Mouse (Mus musculus) layer of hippocampus, postnatal 14 days (tissue): ENCODE results near the gene Arfgef2. TPM values are rescaled to one million over a fixed set of nuclear protein-coding genes. Genes with fewer than 3 reads are reported as not detected.

Source experiments
- DNase-seq, 2 experiments: peaks; one replicate each; pipeline ENCODE4 v3.0.0; 2021 to 2022; ENCODE audit warnings: low spot score in 2 of 2, mixed read lengths in 1 of 2
- long read RNA-seq, 2 experiments: library from polyadenylated mRNA; stranded (forward); transcript quantifications; one replicate each; pipeline ENCODE4 v2.0.0; 2021
- total RNA-seq, 2 experiments: library from RNA; stranded (reverse); gene quantifications; 2 replicates each; pipeline ENCODE4 v1.2.3; 2021

Arfgef2 gene
- 10 to 100 TPM; 44.5 to 46.0 TPM for total RNA-seq
- long read RNA-seq, experiment 1, full-length matches to known transcripts: 5 of 14 reads
- long read RNA-seq, experiment 1, partial matches to known transcripts: 4 of 14 reads
- long read RNA-seq, experiment 1, other reads (novel, unspliced or antisense): 5 of 14 reads
- long read RNA-seq, experiment 2, full-length matches to known transcripts: 2 of 18 reads
- long read RNA-seq, experiment 2, partial matches to known transcripts: 4 of 18 reads
- long read RNA-seq, experiment 2, other reads (novel, unspliced or antisense): 12 of 18 reads

DNA sequence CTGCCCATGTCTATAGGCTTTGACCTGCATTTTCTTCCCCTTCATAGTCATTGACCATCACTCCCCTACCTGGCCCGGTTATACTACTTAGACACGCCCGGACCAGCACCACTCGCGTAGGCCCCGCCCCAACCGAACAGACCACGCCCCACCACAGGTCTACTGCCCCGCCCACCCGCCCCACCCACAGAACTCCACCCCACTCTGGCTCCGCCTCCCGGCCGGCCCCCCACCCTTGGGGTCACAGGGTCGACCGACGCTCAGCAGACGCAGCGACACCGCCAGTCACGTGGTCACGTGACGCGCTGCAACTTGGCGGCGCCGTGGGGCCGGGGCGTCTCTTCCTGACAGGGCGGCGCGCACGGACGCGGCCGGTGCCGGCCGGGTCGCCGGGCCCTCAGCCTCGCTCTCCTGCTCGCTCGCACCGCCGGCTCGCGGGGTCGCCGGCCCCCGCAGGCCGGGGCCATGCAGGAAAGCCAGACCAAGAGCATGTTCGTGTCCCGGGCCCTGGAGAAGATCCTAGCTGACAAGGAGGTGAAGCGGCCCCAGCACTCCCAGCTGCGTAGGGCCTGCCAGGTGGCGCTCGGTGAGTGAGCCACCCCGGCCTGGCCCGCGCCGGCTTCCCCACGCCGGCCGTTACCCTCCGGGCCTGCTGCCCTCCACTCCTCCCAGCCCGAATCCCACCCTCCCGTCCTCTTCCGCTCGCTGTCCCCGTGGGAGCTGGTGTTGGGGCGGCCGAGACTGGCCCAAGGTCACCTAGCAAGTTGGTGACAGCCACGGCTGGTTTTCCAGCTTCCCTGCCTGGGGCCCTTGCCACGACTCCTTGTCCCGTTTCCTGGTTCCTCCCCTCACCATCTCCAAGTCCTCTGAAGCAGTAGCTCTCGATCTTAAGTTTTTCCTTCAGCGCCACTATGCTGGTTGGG, at the start of gene Arfgef2:
Gene Arfgef2 (plus strand): TSS at position 339 of the 923 bp plus-strand sequence.
- DNase-seq: peak; percentile 81 to 85

- DNase-seq: no peak
These were observed 47.4 kb upstream of the Arfgef2 start for GRCm38 (mm10) chr2:166757969-166758368.

DNA sequence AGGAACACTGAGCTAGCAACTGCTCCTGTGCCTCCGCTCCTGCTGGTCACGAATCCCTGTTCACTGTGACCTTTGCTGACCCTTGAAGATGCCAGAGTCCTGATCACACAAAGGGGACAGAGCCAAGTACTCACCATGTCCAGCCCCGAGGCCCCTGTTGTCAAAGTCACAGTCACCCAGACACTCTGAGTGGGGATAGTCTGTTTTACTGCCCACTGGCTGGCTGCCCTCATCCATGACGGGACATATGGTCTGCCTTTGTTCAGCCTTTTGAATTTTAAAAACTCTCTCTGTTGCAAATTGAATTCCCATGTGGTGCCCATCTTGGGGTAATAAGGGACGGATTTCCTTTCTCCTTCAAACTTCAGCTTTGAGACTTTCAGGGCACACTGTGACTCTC, 41.3 kb upstream of the Arfgef2 start:
- DNase-seq: no peak

DNA sequence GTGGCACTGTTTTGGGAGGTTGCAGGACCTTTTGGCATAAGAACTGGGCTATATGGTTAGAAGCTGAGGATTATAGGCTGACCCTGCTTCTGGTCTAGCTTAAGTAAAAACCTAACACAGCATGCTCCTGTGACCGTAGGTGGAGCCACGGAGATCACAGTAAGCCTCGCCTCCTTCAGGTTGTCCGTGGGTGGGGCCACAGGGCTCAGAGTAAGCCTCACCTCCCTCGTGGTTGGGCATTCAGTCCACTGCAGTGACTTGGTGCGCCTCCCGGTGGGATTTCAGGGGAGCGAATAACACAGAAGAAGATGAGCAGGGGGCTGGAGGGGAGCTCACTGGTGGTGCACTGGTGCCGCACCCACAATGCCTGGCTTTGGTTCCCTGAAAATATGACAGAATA, 37.8 kb upstream of the Arfgef2 start:
- no peak for DNase-seq

DNA sequence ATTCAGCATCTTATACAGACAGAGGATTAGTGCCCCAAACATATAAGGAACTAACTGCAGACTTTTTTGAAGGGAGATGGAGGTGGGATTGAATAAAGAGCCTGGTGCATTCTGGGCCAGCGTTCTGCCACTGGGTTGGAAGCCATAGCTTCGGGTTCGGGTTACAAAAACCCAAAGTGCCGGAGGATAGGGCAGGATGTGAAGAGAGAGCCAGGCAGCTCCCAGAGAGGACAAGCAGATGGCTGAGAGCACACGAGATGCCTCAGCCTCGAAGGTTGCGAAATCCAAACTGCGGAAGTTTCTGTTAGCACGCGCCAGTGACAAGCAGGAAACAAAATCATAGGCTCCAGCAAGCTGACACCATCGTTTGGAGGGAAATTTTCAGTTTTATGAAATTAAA, 34.0 kb upstream of the Arfgef2 start:
- no peak for DNase-seq

- no peak for DNase-seq
These were observed 31.8 kb upstream of the Arfgef2 start for GRCm38 (mm10) chr2:166773587-166773986.

- DNase-seq: no peak
These were observed 31.1 kb upstream of the Arfgef2 start for GRCm38 (mm10) chr2:166774275-166774674.

DNA sequence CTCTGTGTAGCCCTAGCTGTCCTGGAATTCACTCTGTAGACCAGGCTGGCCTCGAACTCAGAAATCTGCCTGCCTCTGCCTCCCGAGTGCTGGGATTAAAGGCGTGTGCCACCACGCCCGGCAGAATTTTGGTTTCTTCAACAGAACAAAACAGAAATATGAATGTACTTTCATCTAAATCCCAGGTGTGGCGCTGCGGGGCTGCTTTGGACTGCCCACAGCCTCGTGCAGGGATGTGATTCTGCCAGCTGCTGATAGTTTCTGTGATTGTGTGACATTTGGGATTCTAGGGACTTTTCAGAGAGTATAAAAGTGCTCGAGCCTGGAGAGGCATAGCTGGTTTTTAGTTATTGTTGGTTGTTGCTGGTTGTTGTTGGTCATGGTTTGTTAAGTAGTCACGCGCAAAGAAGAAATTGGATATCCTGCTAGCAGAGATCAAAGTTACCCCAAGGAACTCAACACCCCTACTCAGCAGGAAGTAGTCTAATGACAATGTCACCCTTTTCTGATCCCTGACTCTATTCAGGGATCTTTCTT, 30.0 kb upstream of the Arfgef2 start:
- DNase-seq: no peak

DNA sequence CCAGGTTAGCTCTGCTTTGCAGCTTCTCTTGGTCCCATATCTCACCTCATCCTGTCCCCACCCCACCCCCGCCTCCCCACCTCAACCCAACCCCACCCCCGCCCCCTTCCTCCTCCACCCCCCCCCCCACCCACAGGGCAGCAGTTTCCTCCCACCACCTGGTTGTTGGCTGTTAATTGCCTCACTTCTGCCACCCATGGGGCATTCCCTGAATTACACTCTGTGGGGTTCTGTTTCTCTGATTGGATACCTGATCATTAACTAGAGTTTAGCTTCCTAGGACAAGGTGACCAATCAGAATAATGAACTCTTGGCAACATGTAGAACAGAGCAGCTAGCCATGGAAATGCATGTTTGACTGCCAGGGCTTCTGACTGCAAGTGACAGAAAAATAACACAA, 29.1 kb upstream of the Arfgef2 start:
- DNase-seq: no peak

DNA sequence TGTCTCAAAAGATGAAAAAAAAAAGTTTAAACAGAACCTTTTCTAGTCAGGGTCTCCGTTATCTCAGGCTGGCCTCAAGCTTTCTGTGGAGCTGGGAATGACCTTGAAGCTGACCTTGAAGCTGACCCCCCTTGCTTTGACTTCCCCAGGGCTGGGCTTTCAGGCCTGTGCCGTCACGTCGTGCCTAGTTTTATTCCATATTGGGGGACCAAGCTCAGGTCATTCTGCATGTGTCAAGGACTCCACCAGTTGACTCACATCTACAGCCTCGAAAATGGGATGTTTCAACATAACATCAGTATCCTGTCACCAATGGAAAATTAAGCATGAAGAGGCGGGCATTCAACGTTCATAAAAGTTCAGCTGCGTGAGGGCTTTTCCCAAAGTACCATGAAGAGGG, 25.4 kb upstream of the Arfgef2 start:
- DNase-seq: no peak

GRCm38 (mm10) chr2:166780980-166781578, 24.3 kb upstream of the Arfgef2 start:
- peak; percentile 78 to 80 for DNase-seq

- no peak for DNase-seq
These were observed 21.0 kb upstream of the Arfgef2 start for GRCm38 (mm10) chr2:166784376-166784775.

GRCm38 (mm10) chr2:166786353-166787004, 18.9 kb upstream of the Arfgef2 start:
- peak; percentile 86 to 93 for DNase-seq

GRCm38 (mm10) chr2:166791738-166792137, 13.7 kb upstream of the Arfgef2 start:
- DNase-seq: no peak

- peak in 1 of 2 experiments; percentile 63 for DNase-seq
These were observed 13.0 kb upstream of the Arfgef2 start, which contains the start of gene Trp53rkb for GRCm38 (mm10) chr2:166792355-166792754. Trp53rkb (plus strand) TSS chr2:166792531.

- DNase-seq: peak; percentile 77 to 88
These were observed 11.7 kb upstream of the Arfgef2 start for GRCm38 (mm10) chr2:166793542-166794214.

DNA sequence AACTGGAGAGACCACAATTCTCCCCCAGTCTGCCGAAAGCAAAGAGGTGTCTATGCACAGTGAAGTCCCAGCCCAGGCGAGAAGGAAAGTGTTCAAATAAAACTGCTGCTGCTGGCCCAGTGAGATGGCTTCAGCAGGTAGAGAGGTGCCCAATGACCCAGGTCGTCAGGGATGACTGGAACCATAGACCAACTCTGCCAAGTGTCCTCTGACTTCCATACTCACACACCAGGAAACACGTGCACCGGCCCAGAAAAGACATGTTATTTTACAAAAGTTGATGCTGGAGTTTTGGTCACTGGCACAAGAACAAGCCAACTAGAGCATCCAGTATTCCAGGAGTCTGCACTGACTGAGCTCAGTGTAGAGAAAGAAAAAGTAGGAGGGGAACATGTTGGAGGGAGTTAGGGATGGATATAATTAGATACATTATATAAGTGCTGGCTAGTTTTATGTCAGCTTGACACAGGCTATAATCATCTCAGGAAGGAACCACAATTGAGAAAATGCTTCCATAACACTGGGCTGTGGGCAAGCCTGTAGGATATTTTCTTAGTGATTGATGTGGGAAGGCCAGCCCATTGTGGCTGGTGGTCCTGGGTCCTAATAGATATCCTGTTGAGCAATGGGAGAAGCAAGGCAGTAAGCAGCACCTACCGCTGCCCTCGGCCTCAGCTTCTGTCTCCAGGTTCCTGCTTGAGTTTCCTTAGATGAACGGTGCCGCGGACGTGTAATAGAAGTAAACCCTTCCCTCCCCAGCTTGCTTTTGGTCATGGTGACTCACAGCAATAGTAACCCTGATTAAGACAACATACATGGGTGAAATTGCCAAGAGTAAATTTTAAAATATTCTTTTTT, 5.5 kb upstream of the Arfgef2 start:
- no peak for DNase-seq

- DNase-seq: no peak
These were observed 4.9 kb upstream of the Arfgef2 start for GRCm38 (mm10) chr2:166800473-166800857.

GRCm38 (mm10) chr2:166801436-166801835, 4.0 kb upstream of the Arfgef2 start:
- no peak for DNase-seq
